Mouse (Mus musculus) CD4-positive naive resting alpha-beta T cell, adult 57 days (primary cell): ENCODE data around the gene Pip5k1c. TPM values are rescaled to one million over a fixed set of nuclear protein-coding genes. Genes with fewer than 3 reads are reported as not detected.

Experiments
- total RNA-seq: library from RNA; stranded (reverse); gene quantifications from one replicate; pipeline ENCODE4 v1.2.4, GENCODE M21; 2023

Gene Pip5k1c
- total RNA-seq: 128 TPM

GRCm38 (mm10) chr10:81292554-81293333, at the start of gene Pip5k1c:
Pip5k1c (plus strand) TSS chr10:81292963.

GRCm38 (mm10) chr10:81252424-81253419, 40.0 kb upstream of the Pip5k1c start, which contains the start of gene Matk:
Matk (plus strand) TSS chr10:81252935.

GRCm38 (mm10) chr10:81266211-81267105, 26.3 kb upstream of the Pip5k1c start, which contains the start of the genes Mrpl54 and Apba3:
Mrpl54 (minus strand) TSS chr10:81266934.
Apba3 (plus strand) TSS chr10:81266960.

GRCm38 (mm10) chr10:81291511-81292104, 1.2 kb upstream of the Pip5k1c start, which contains the start of gene Tjp3:
Tjp3 (minus strand) TSS chr10:81291581.

GRCm38 (mm10) chr10:81320550-81321347, 28.0 kb downstream of the Pip5k1c start, which contains the start of gene Cactin:
Cactin (plus strand) TSS chr10:81321103.

GRCm38 (mm10) chr10:81328386-81328785, 35.6 kb downstream of the Pip5k1c start, which contains the start of gene Tbxa2r:
Tbxa2r (plus strand) TSS chr10:81328731.

GRCm38 (mm10) chr10:81342686-81343505, 50.1 kb downstream of the Pip5k1c start, which contains the start of gene Gipc3:
Gipc3 (minus strand) TSS chr10:81343266.

GRCm38 (mm10) chr10:81350351-81351063, 57.7 kb downstream of the Pip5k1c start, which contains the start of gene Hmg20b:
Hmg20b (minus strand) TSS chr10:81350480.

GRCm38 (mm10) chr10:81356991-81357844, 64.5 kb downstream of the Pip5k1c start, which contains the start of gene Mfsd12:
Mfsd12 (plus strand) TSS chr10:81357491.

GRCm38 (mm10) chr10:81365672-81366476, 73.1 kb downstream of the Pip5k1c start, which contains the start of gene 4930404N11Rik:
4930404N11Rik (minus strand) TSS chr10:81365816.

Other genes starting within 250 kb of the Pip5k1c start
- 55.5 TPM for gene Sgta, start 232.8 kb upstream of the Pip5k1c start, total RNA-seq
- gene Thop1, start 222.9 kb upstream of the Pip5k1c start, total RNA-seq: 13.4 TPM
- gene Creb3l3, start 194.1 kb upstream of the Pip5k1c start, total RNA-seq: not detected
- 128 TPM for gene Map2k2, start 187.0 kb upstream of the Pip5k1c start, total RNA-seq
- 58.9 TPM for gene Zbtb7a, start 157.7 kb upstream of the Pip5k1c start, total RNA-seq
- gene Pias4, start 125.0 kb upstream of the Pip5k1c start, total RNA-seq: 34.9 TPM
- gene Eef2, start 116.3 kb upstream of the Pip5k1c start, total RNA-seq: 2,367 TPM
- gene Dapk3, start 110.0 kb upstream of the Pip5k1c start, total RNA-seq: 62.3 TPM
- gene 4930442H23Rik, start 109.1 kb upstream of the Pip5k1c start, total RNA-seq: not detected
- gene Nmrk2, start 90.9 kb upstream of the Pip5k1c start, total RNA-seq: not detected
- gene Atcay, start 62.1 kb upstream of the Pip5k1c start, total RNA-seq: 0.50 TPM
- gene Zfr2, start 59.8 kb upstream of the Pip5k1c start, total RNA-seq: 4.9 TPM
- gene Matk, start 40.0 kb upstream of the Pip5k1c start, total RNA-seq: 15.3 TPM
- 104 TPM for gene Mrpl54, start 26.0 kb upstream of the Pip5k1c start, total RNA-seq
- 45.7 TPM for gene Apba3, start 26.0 kb upstream of the Pip5k1c start, total RNA-seq
- gene Tjp3, start 1.4 kb upstream of the Pip5k1c start, total RNA-seq: 4.3 TPM
- 47.9 TPM for gene Cactin, start 28.1 kb downstream of the Pip5k1c start, total RNA-seq
- gene Tbxa2r, start 35.8 kb downstream of the Pip5k1c start, total RNA-seq: 26.1 TPM
- not detected for gene Gipc3, start 50.3 kb downstream of the Pip5k1c start, total RNA-seq
- 55.4 TPM for gene Hmg20b, start 57.5 kb downstream of the Pip5k1c start, total RNA-seq
- gene Mfsd12, start 64.5 kb downstream of the Pip5k1c start, total RNA-seq: 5.4 TPM
- 7.5 TPM for gene 4930404N11Rik, start 72.9 kb downstream of the Pip5k1c start, total RNA-seq
- gene Fzr1, start 85.6 kb downstream of the Pip5k1c start, total RNA-seq: 27.2 TPM
- gene Dohh, start 91.5 kb downstream of the Pip5k1c start, total RNA-seq: 32.6 TPM
- gene Gm48551, start 91.5 kb downstream of the Pip5k1c start, total RNA-seq: 4.7 TPM
- 9.7 TPM for gene Gm48552, start 96.0 kb downstream of the Pip5k1c start, total RNA-seq
- gene Smim24, start 100.1 kb downstream of the Pip5k1c start, total RNA-seq: 2.2 TPM
- gene Nfic, start 162.7 kb downstream of the Pip5k1c start, total RNA-seq: 20.3 TPM
- gene Celf5, start 189.7 kb downstream of the Pip5k1c start, total RNA-seq: 1.2 TPM
- gene Ncln, start 203.4 kb downstream of the Pip5k1c start, total RNA-seq: 199 TPM
- 139 TPM for gene S1pr4, start 207.2 kb downstream of the Pip5k1c start, total RNA-seq
- 3.3 TPM for gene Gna15, start 231.3 kb downstream of the Pip5k1c start, total RNA-seq